Comparison of ENCODE assay signal across 7 mouse cellular contexts in the genomic region with DNA sequence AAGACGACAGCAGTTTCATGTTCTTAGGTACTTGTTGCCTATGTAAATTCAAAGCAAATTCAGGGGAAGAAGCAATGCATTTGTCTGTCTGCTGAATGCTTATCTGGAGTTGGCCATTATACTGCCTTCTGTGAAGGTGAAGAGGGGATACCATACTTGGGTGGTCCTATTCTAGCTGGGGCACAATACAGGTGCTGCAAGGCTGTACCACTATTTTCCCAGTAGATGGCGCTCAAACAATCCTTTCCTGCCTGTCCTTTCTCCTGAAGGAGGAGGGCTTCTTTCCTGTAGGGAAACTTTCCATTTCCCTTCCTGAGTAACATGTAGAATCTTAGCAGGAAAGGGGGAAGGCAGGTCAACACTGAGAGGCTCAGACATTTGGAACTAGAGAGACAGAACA. TPM values are rescaled to one million over a fixed set of nuclear protein-coding genes. Genes with fewer than 3 reads are reported as not detected.
DNase-seq lines count a peak whose midpoint lies in the region; ATAC-seq and TF ChIP-seq lines count a peak whose summit lies in the region.

No protein-coding gene starts in this region.

- no peak overlapping the region for H3K27ac ChIP-seq in spleen, adult 2 months (ENCODE audit: insufficient read depth, low read length)
- H3K27ac ChIP-seq in forebrain, embryonic 16.5 days (ENCODE audit: low read length): no peak overlapping the region
- H3K27ac ChIP-seq in midbrain, embryonic 15.5 days: no peak overlapping the region

- no peak for TF ChIP-seq POLR2A in spleen, adult 2 months (IDR thresholded peaks at IDR 0.05; ENCODE audit: low read depth, low read length)

- H3K36me3 ChIP-seq in spleen, adult 2 months (ENCODE audit: control insufficient read depth, insufficient read depth, low read length): no peaks in the 10 kb centered on the region
- H3K36me3 ChIP-seq in forebrain, embryonic 16.5 days (ENCODE audit: control insufficient read depth, insufficient read depth): no peaks in the 10 kb centered on the region
- H3K36me3 ChIP-seq in midbrain, embryonic 15.5 days (replicated peaks): no peaks in the 10 kb centered on the region

- H3K4me1 ChIP-seq in spleen, adult 2 months (ENCODE audit: control insufficient read depth, insufficient read depth, insufficient read length): no peaks in the 10 kb centered on the region
- H3K4me1 ChIP-seq in forebrain, embryonic 16.5 days (replicated peaks; ENCODE audit: control insufficient read depth, insufficient read depth, low read length): no peaks in the 10 kb centered on the region
- no peaks in the 10 kb centered on the region for H3K4me1 ChIP-seq in midbrain, embryonic 15.5 days

- peak; percentile 39; the same call in 1 of the 2 replicates for TF ChIP-seq CTCF in spleen, adult 2 months (IDR thresholded peaks at IDR 0.05; ENCODE audit: extremely low read depth, insufficient read depth, insufficient read length, insufficient replicate concordance)

- H3K4me3 ChIP-seq in spleen, adult 2 months (ENCODE audit: extremely low read depth, insufficient read depth, insufficient read length): no peak overlapping the region
- H3K4me3 ChIP-seq in forebrain, embryonic 16.5 days (replicated peaks; ENCODE audit: low read length): no peak overlapping the region
- H3K4me3 ChIP-seq in midbrain, embryonic 15.5 days: no peak overlapping the region

- H3K9me3 ChIP-seq in forebrain, embryonic 16.5 days (ENCODE audit: control insufficient read depth, low read length): no peaks in the 10 kb centered on the region
- H3K9me3 ChIP-seq in midbrain, embryonic 15.5 days: no peaks in the 10 kb centered on the region

- H3K27me3 ChIP-seq in spleen, adult 2 months (ENCODE audit: control insufficient read depth, insufficient read depth, low read length): no peaks in the 10 kb centered on the region
- no peaks in the 10 kb centered on the region for H3K27me3 ChIP-seq in forebrain, embryonic 16.5 days (replicated peaks; ENCODE audit: control insufficient read depth, insufficient read depth, low read length)
- H3K27me3 ChIP-seq in midbrain, embryonic 15.5 days (replicated peaks): no peaks in the 10 kb centered on the region

- WGBS in spleen, adult 2 months: 46% methylated on average over 2 of the region's 2 CpGs
- WGBS in forebrain, embryonic 16.5 days: 44% methylated on average over 2 of the region's 2 CpGs
- 43% methylated on average over 2 of the region's 2 CpGs for WGBS in midbrain, embryonic 15.5 days

- H3K4me2 ChIP-seq in forebrain, embryonic 16.5 days (ENCODE audit: low read length): no peak overlapping the region
- H3K4me2 ChIP-seq in midbrain, embryonic 15.5 days: no peak overlapping the region

- peak; percentile 80 for ATAC-seq in forebrain, embryonic 16.5 days
- peak; percentile 75 for ATAC-seq in midbrain, embryonic 15.5 days (replicated peaks)

- H3K9ac ChIP-seq in forebrain, embryonic 16.5 days (replicated peaks; ENCODE audit: low read depth, low read length): no peak overlapping the region
- H3K9ac ChIP-seq in midbrain, embryonic 15.5 days: no peak overlapping the region

- no peak for DNase-seq in spleen, adult 2 months (ENCODE audit: low read depth in 1 of 2, low spot score in 2 of 2)
- no peak for DNase-seq in spleen, adult 12 weeks (ENCODE audit: low spot score)
- peak; percentile 16 for DNase-seq in cerebellum, adult 11 months
- peak; percentile 31 to 70 for DNase-seq in layer of hippocampus, adult 18-20 months (ENCODE audit: low spot score in 2 of 2)
- no peak for DNase-seq in urinary bladder, adult 18-20 months (ENCODE audit: low spot score in 2 of 2)

RNA-seq across cellular contexts. Expression of a gene that starts 40.2 kb away (rescaled TPM):
- 0.43 and 0.48 TPM in 2 replicates for polyA plus RNA-seq in spleen, adult 2 months (2012; rRNA removed)
- 2.2 and 2.6 TPM in 2 replicates for polyA plus RNA-seq in forebrain, embryonic 16.5 days (2015; fragmentation: Nextera tagmentation; extraction: Ambion mirVana)
- total RNA-seq in layer of hippocampus, adult 18-20 months (2021): 1 to 10 TPM; 7.0 to 8.5 TPM
- polyA plus RNA-seq in midbrain, embryonic 15.5 days (2015; fragmentation: Nextera tagmentation; extraction: Ambion mirVana): 6.6 and 7.2 TPM in 2 replicates

Comparison
In these comparisons a context has a peak if more than half of its experiments do, and no peak if none do; other contexts are left out.
1. DNase-seq: peak in cerebellum, adult 11 months (single experiment) and layer of hippocampus, adult 18-20 months (2 of 2); none in spleen, adult 2 months (0 of 2), spleen, adult 12 weeks (single experiment) and urinary bladder, adult 18-20 months (0 of 2).